Mouse (Mus musculus) NIH3T3 (cell line): ENCODE results near the gene Tcta.
"Not testable (repeated sequence)": the region's sequence is repeated elsewhere in the genome, so short reads cannot be mapped to it uniquely, and the experiment has no call there.

ENCODE experiments used
- DNase-seq: peaks from one replicate; pipeline ENCODE4 v3.0.0-alpha.2; 2012; ENCODE audit warnings: low read depth

Gene Tcta

GRCm38 (mm10) chr9:108271941-108272340, 34.0 kb downstream of the Tcta start:
- DNase-seq, result no peak

GRCm38 (mm10) chr9:108268701-108269100, 37.3 kb downstream of the Tcta start:
- not testable (repeated sequence) for DNase-seq

GRCm38 (mm10) chr9:108267691-108268090, 38.3 kb downstream of the Tcta start:
- peak; percentile 17 for DNase-seq

- DNase-seq, result peak; percentile 22
Measured at GRCm38 (mm10) chr9:108266261-108266935, 39.6 kb downstream of the Tcta start.

- DNase-seq, result peak; percentile 75
Measured at GRCm38 (mm10) chr9:108264191-108264921, 41.6 kb downstream of the Tcta start.

GRCm38 (mm10) chr9:108263690-108264190, 42.2 kb downstream of the Tcta start, which contains the start of gene Dag1:
Gene Dag1, minus strand, starts transcription at chr9:108263958.
- peak; percentile 98 for DNase-seq

GRCm38 (mm10) chr9:108263131-108263681, 42.8 kb downstream of the Tcta start:
- peak; percentile 40 for DNase-seq

GRCm38 (mm10) chr9:108262494-108263049, 43.4 kb downstream of the Tcta start:
- DNase-seq, result peak; percentile 56

- DNase-seq, result no peak
Measured at GRCm38 (mm10) chr9:108261865-108262264, 44.1 kb downstream of the Tcta start.

- DNase-seq, result no peak
Measured at GRCm38 (mm10) chr9:108260526-108260925, 45.4 kb downstream of the Tcta start.
